1 mouse cellular context compared by ENCODE assay signal in genomic region chr7:100495581-100496251, GRCm38 (mm10).
TF ChIP-seq lines count a peak whose summit lies in the region.

No protein-coding gene starts in this region.

TF ChIP-seq in CH12.LX, 34 proteins besides CTCF, POLR2A, EP300 and RAD21 (continued from another document):
- TF ChIP-seq BHLHE40 (IDR thresholded peaks at IDR 0.05; ENCODE audit: low read depth, low read length) (0 out of 2 replicates have a peak, but pooled peaks have one; percentile 45), SIN3A (IDR thresholded peaks at IDR 0.05; ENCODE audit: low read length) (peak; percentile 78), IRF4 (IDR thresholded peaks at IDR 0.05; ENCODE audit: low read depth, low read length) (peak; percentile 60), ELF1 (IDR thresholded peaks at IDR 0.05; ENCODE audit: low read depth, low read length) (peak; percentile 50; the same call in 1 of the 2 replicates)
